30 mouse cellular contexts compared by ENCODE assay signal in genomic region chr10:128441324-128442119, GRCm38 (mm10). TPM values are rescaled to one million over a fixed set of nuclear protein-coding genes. Genes with fewer than 3 reads are reported as not detected.
DNase-seq lines count a peak whose midpoint lies in the region; ATAC-seq and TF ChIP-seq lines count a peak whose summit lies in the region.
"Had no signal": no experiment of that assay in that cellular context is flagged by ENCODE, and none has a peak within 500 bp of the region (broad histone marks: within the 10 kb centered on the region; RNA-seq: fewer than 3 reads in every experiment).

No protein-coding gene starts in this region.

- no peaks in the 10 kb centered on the region for H3K9me3 ChIP-seq in midbrain, embryonic 16.5 days (replicated peaks; ENCODE audit: control insufficient read depth, low read length, poor library complexity, severe bottlenecking)
- H3K9me3 ChIP-seq in midbrain, embryonic 15.5 days: no peaks in the 10 kb centered on the region
- H3K9me3 ChIP-seq: heart, embryonic 13.5 days; hindbrain, embryonic 10.5 days; hindbrain, embryonic 15.5 days; lung, embryonic 15.5 days; midbrain, embryonic 10.5 days; neural tube, embryonic 13.5 days had no signal

- no peak overlapping the region for H3K4me2 ChIP-seq in midbrain, embryonic 16.5 days (ENCODE audit: low read length)
- no peak overlapping the region for H3K4me2 ChIP-seq in midbrain, embryonic 15.5 days
- H3K4me2 ChIP-seq: heart, embryonic 13.5 days; hindbrain, embryonic 15.5 days; lung, embryonic 15.5 days; neural tube, embryonic 13.5 days had no signal

- intact Hi-C loops in heart, postnatal 36 days (cut with DNase I): loop anchor here (2.0 kb wide), 1 partner anchor 23 kb away; no protein-coding TSS in a partner anchor

- H3K36me3 ChIP-seq in midbrain, embryonic 16.5 days (ENCODE audit: control insufficient read depth, insufficient read depth, low read length): peaks cover 23% of the 10 kb centered on the region
- H3K36me3 ChIP-seq in midbrain, embryonic 15.5 days (replicated peaks): peaks cover 36% of the 10 kb centered on the region

- no peak overlapping the region for H3K9ac ChIP-seq in midbrain, embryonic 16.5 days (ENCODE audit: low read depth, low read length)
- no peak overlapping the region for H3K9ac ChIP-seq in midbrain, embryonic 15.5 days
- H3K9ac ChIP-seq: heart, embryonic 13.5 days; hindbrain, embryonic 15.5 days; lung, embryonic 15.5 days; neural tube, embryonic 13.5 days had no signal

- TF ChIP-seq CTCF in cerebellum, adult 2 months (IDR thresholded peaks at IDR 0.05; ENCODE audit: borderline replicate concordance, insufficient read depth, low read depth, low read length): no peak

- 40% methylated on average over 10 of the region's 10 CpGs for WGBS in cerebellum, adult 2 months
- WGBS in midbrain, embryonic 16.5 days: 85% methylated on average over 10 of the region's 10 CpGs
- 82% methylated on average over 10 of the region's 10 CpGs for WGBS in midbrain, embryonic 15.5 days

- no peak overlapping the region for H3K4me3 ChIP-seq in cerebellum, adult 2 months (replicated peaks; ENCODE audit: insufficient read depth, low read depth, low read length)
- no peak overlapping the region for H3K4me3 ChIP-seq in midbrain, embryonic 16.5 days (ENCODE audit: low read depth, low read length)
- H3K4me3 ChIP-seq in midbrain, embryonic 15.5 days: no peak overlapping the region
- H3K4me3 ChIP-seq: erythroblast, embryonic 14.5 days; heart, embryonic 13.5 days; hindbrain, embryonic 10.5 days; hindbrain, embryonic 15.5 days; layer of hippocampus, adult 2 months; lung, embryonic 15.5 days; midbrain, embryonic 10.5 days; neural tube, embryonic 13.5 days had no signal

- peak; percentile 47 to 67 for DNase-seq in cerebellum, adult 2 months
- no peak for DNase-seq in cerebellum, adult 9-11 months
- peak; percentile 98 for DNase-seq in R1 (ENCODE audit: low read depth, low spot score)
- no peak for DNase-seq in heart, postnatal 36 days
- no peak for DNase-seq in right cerebral cortex, postnatal 4 days
- DNase-seq: adrenal gland, adult 2 months; cerebellum, adult 8-10 months; gastrocnemius, postnatal 10 days; heart, postnatal 10 days; kidney, adult 11 months; kidney, postnatal 36 days; liver; thymus, adult 2 months; thymus, postnatal 36 days had no signal

- H3K27ac ChIP-seq in cerebellum, adult 2 months (ENCODE audit: insufficient read depth, low read length): peak overlapping the region; percentile 31; the same call in 1 of the 2 replicates
- H3K27ac ChIP-seq in midbrain, embryonic 16.5 days (ENCODE audit: low read length): no peak overlapping the region
- H3K27ac ChIP-seq in midbrain, embryonic 15.5 days: no peak overlapping the region
- H3K27ac ChIP-seq: heart, embryonic 13.5 days; hindbrain, embryonic 10.5 days; hindbrain, embryonic 15.5 days; layer of hippocampus, adult 2 months; lung, embryonic 15.5 days; midbrain, embryonic 10.5 days; neural tube, embryonic 13.5 days had no signal

- peaks cover 32% of the 10 kb centered on the region for H3K4me1 ChIP-seq in cerebellum, adult 2 months (ENCODE audit: control insufficient read depth, insufficient read depth, low read length)
- no peaks in the 10 kb centered on the region for H3K4me1 ChIP-seq in midbrain, embryonic 16.5 days (ENCODE audit: control insufficient read depth, insufficient read depth, low read length)
- H3K4me1 ChIP-seq in midbrain, embryonic 15.5 days: no peaks in the 10 kb centered on the region
- H3K4me1 ChIP-seq: heart, embryonic 13.5 days; hindbrain, embryonic 10.5 days; hindbrain, embryonic 15.5 days; lung, embryonic 15.5 days; midbrain, embryonic 10.5 days; neural tube, embryonic 13.5 days had no signal

- 0 out of 2 replicates have a peak, but pooled peaks have one; percentile 36 for ATAC-seq in midbrain, embryonic 16.5 days
- no peak for ATAC-seq in midbrain, embryonic 15.5 days (replicated peaks)
- ATAC-seq: activated CD4-positive, CD25-positive, alpha-beta regulatory T cell, adult 4 months; inflammation-experienced regulatory T-cells, adult 6 months had no signal

- no peaks in the 10 kb centered on the region for H3K27me3 ChIP-seq in cerebellum, adult 2 months (ENCODE audit: control insufficient read depth, insufficient read depth, low read length)
- H3K27me3 ChIP-seq in midbrain, embryonic 16.5 days (ENCODE audit: control insufficient read depth, insufficient read depth, low read depth, low read length): no peaks in the 10 kb centered on the region
- no peaks in the 10 kb centered on the region for H3K27me3 ChIP-seq in midbrain, embryonic 15.5 days (replicated peaks)
- H3K27me3 ChIP-seq: heart, embryonic 13.5 days; hindbrain, embryonic 15.5 days; lung, embryonic 15.5 days; neural tube, embryonic 13.5 days had no signal

- no peak for TF ChIP-seq POLR2A in cerebellum, adult 2 months (IDR thresholded peaks at IDR 0.05; ENCODE audit: borderline replicate concordance, insufficient read depth, low read length)

RNA-seq across cellular contexts. Expression of gene Smarcc2, which starts 17.5 kb away (rescaled TPM):
- polyA plus RNA-seq in cerebellum, adult 2 months (2012; rRNA removed): 239 and 260 TPM in 2 replicates
- polyA plus RNA-seq in midbrain, embryonic 16.5 days (2015; fragmentation: Nextera tagmentation; extraction: Ambion mirVana): 185 and 195 TPM in 2 replicates
- polyA plus RNA-seq in midbrain, embryonic 15.5 days (2015; fragmentation: Nextera tagmentation; extraction: Ambion mirVana): 201 and 209 TPM in 2 replicates
- 10 to 100 TPM; 79.8 to 82.7 TPM for total RNA-seq in heart, postnatal 36 days (2021)

RNA-seq across cellular contexts. Expression of gene Rnf41, which starts 30.1 kb away (rescaled TPM):
- 88.0 and 90.5 TPM in 2 replicates for polyA plus RNA-seq in cerebellum, adult 2 months (2012; rRNA removed)
- polyA plus RNA-seq in midbrain, embryonic 16.5 days (2015; fragmentation: Nextera tagmentation; extraction: Ambion mirVana): 105 and 108 TPM in 2 replicates
- polyA plus RNA-seq in midbrain, embryonic 15.5 days (2015; fragmentation: Nextera tagmentation; extraction: Ambion mirVana): 105 and 107 TPM in 2 replicates
- total RNA-seq in heart, postnatal 36 days (2021): 10 to 100 TPM; 16.3 to 18.3 TPM

RNA-seq across cellular contexts. Expression of gene Nabp2, which starts 30.2 kb away (rescaled TPM):
- polyA plus RNA-seq in cerebellum, adult 2 months (2012; rRNA removed): 78.9 and 83.6 TPM in 2 replicates
- polyA plus RNA-seq in midbrain, embryonic 16.5 days (2015; fragmentation: Nextera tagmentation; extraction: Ambion mirVana): 141 and 150 TPM in 2 replicates
- 146 and 147 TPM in 2 replicates for polyA plus RNA-seq in midbrain, embryonic 15.5 days (2015; fragmentation: Nextera tagmentation; extraction: Ambion mirVana)
- 10 to 100 TPM; 44.6 to 49.6 TPM for total RNA-seq in heart, postnatal 36 days (2021)

RNA-seq across cellular contexts. Expression of gene Slc39a5, which starts 40.5 kb away (rescaled TPM):
- 0.13 TPM in 1 of 2 replicates, not detected in the other for polyA plus RNA-seq in cerebellum, adult 2 months (2012; rRNA removed)
- polyA plus RNA-seq in midbrain, embryonic 16.5 days (2015; fragmentation: Nextera tagmentation; extraction: Ambion mirVana): 0.10 TPM in 1 of 2 replicates, not detected in the other
- polyA plus RNA-seq in midbrain, embryonic 15.5 days (2015; fragmentation: Nextera tagmentation; extraction: Ambion mirVana): not detected in 2 replicates
- not detected for total RNA-seq in heart, postnatal 36 days (2021)
- total RNA-seq: adrenal gland, adult 2 months; gastrocnemius, postnatal 10 days; heart, adult 8-10 months; heart, postnatal 10 days; layer of hippocampus, postnatal 25 days; megakaryocyte progenitor cell, adult 5-6 weeks had no signal
- polyA plus RNA-seq: activated CD4-positive, CD25-positive, alpha-beta regulatory T cell, adult 4 months; adrenal gland, adult 2 months; forebrain, embryonic 11.5 days; hindbrain, embryonic 10.5 days; inflammation-experienced regulatory T-cells, adult 6 months; neural tube, embryonic 13.5 days had no signal

RNA-seq across cellular contexts. Expression of gene Myl6, which starts 52.4 kb away (rescaled TPM):
- 1,381 and 1,434 TPM in 2 replicates for polyA plus RNA-seq in cerebellum, adult 2 months (2012; rRNA removed)
- polyA plus RNA-seq in midbrain, embryonic 16.5 days (2015; fragmentation: Nextera tagmentation; extraction: Ambion mirVana): 852 and 855 TPM in 2 replicates
- polyA plus RNA-seq in midbrain, embryonic 15.5 days (2015; fragmentation: Nextera tagmentation; extraction: Ambion mirVana): 892 and 955 TPM in 2 replicates
- 100 to 1,000 TPM; 267 to 286 TPM for total RNA-seq in heart, postnatal 36 days (2021)

Comparison
In these comparisons a context has a peak if more than half of its experiments do, and no peak if none do; other contexts are left out.
1. DNase-seq: peak in cerebellum, adult 2 months (2 of 2) and R1 (single experiment); none in cerebellum, adult 9-11 months (single experiment), heart, postnatal 36 days (0 of 2) and right cerebral cortex, postnatal 4 days (single experiment).